In the genomic region with DNA sequence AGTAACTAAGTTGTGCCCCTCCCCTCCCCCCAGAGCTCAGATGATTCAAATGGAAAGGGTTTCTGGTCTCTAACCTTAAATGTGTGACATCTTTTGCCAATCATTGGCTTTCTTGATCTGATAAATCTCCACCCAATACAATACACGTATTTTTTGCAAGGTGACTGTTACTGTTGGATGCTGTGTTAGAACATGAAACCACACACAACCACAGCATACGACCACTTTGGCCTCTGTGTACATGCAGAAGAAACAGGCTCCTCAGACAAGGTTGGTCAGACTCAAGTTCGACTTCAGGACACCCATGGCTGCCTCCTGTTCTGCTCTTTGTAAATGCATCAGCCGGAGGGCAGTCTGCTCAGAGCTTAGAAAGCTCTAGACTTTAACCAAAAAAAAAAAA, we compare ENCODE assay signal across 9 mouse cellular contexts.
"Had no signal": no experiment of that assay in that cellular context is flagged by ENCODE, and none has a peak within 500 bp of the region (broad histone marks: within the 10 kb centered on the region; RNA-seq: fewer than 3 reads in every experiment).

No protein-coding gene starts in this region.

- ATAC-seq: midbrain, embryonic 16.5 days had no signal

- DNase-seq: kidney, adult 2 months; kidney, postnatal 25 days; layer of hippocampus, adult 9-11 months; lung, embryonic 14.5 days; lung, postnatal 14 days; retina, postnatal 1 day; right cerebral cortex, postnatal 4 days; thymus, postnatal 4 days had no signal
